Mouse (Mus musculus) liver, postnatal 0 days (tissue): ENCODE results near the gene Dlgap4.

Experiments
- CTCF ChIP-seq: sonication (generic); IDR thresholded peaks from 2 replicates; pipeline ENCODE4 v1.5.1; 2016; ENCODE audit warnings: antibody characterized with exemption, low read depth
- EP300 ChIP-seq: IDR thresholded peaks from 2 replicates; pipeline ENCODE4 v1.6.1; 2016; ENCODE audit warnings: antibody characterized with exemption, low read depth, mild to moderate bottlenecking

- peak; percentile 49 for TF ChIP-seq CTCF
- TF ChIP-seq EP300: no peak
Measured at GRCm38 (mm10) chr2:156760843-156761505, 147.5 kb downstream of the Dlgap4 start.
